Mouse (Mus musculus) retina, adult 2 months (tissue): ENCODE data around the gene Grwd1.

Experiments used
- DNase-seq: peaks from one replicate; pipeline ENCODE4 v3.0.0-alpha.2; 2012; ENCODE audit warnings: low read depth, low spot score

Gene Grwd1

GRCm38 (mm10) chr7:45842950-45843744 is 12.4 kb upstream of the Grwd1 start:
- no peak for DNase-seq

- DNase-seq, result no peak
These were observed 3.2 kb upstream of the Grwd1 start for GRCm38 (mm10) chr7:45833924-45834323.

- DNase-seq, result no peak
These were observed 2.5 kb upstream of the Grwd1 start for GRCm38 (mm10) chr7:45833148-45833790.

GRCm38 (mm10) chr7:45832428-45832827 is 1.7 kb upstream of the Grwd1 start:
- DNase-seq, result no peak

- no peak for DNase-seq
These were observed 383 bp upstream of the Grwd1 start for GRCm38 (mm10) chr7:45831128-45831525.

- no peak for DNase-seq
These were observed 4.1 kb downstream of the Grwd1 start for GRCm38 (mm10) chr7:45826631-45827030.

GRCm38 (mm10) chr7:45824598-45824997 is 6.1 kb downstream of the Grwd1 start, which contains the start of gene Kcnj14:
TSS of gene Kcnj14 (minus strand) at chr7:45824782.
- peak; percentile 74 for DNase-seq

- no peak for DNase-seq
These were observed 9.8 kb downstream of the Grwd1 start for GRCm38 (mm10) chr7:45820913-45821312.

- no peak for DNase-seq
These were observed 10.9 kb downstream of the Grwd1 start for GRCm38 (mm10) chr7:45819843-45820242.

GRCm38 (mm10) chr7:45815984-45816351 is 14.8 kb downstream of the Grwd1 start:
- no peak for DNase-seq

GRCm38 (mm10) chr7:45815323-45815983 is 15.3 kb downstream of the Grwd1 start:
- DNase-seq, result peak; percentile 92

- DNase-seq, result no peak
These were observed 15.9 kb downstream of the Grwd1 start for GRCm38 (mm10) chr7:45814841-45815240.

- peak; percentile 100 for DNase-seq
These were observed 16.7 kb downstream of the Grwd1 start, which contains the start of gene Cyth2 for GRCm38 (mm10) chr7:45813787-45814779. TSS of gene Cyth2 (minus strand) at chr7:45814581.

- DNase-seq, result no peak
These were observed 17.8 kb downstream of the Grwd1 start for GRCm38 (mm10) chr7:45812921-45813320.

- no peak for DNase-seq
These were observed 21.3 kb downstream of the Grwd1 start for GRCm38 (mm10) chr7:45809276-45810075.

- no peak for DNase-seq
These were observed 22.3 kb downstream of the Grwd1 start for GRCm38 (mm10) chr7:45808471-45808870.

- no peak for DNase-seq
These were observed 24.8 kb downstream of the Grwd1 start for GRCm38 (mm10) chr7:45805941-45806340.

GRCm38 (mm10) chr7:45802551-45802950 is 28.2 kb downstream of the Grwd1 start:
- no peak for DNase-seq

GRCm38 (mm10) chr7:45801348-45801747 is 29.4 kb downstream of the Grwd1 start:
- peak; percentile 83 for DNase-seq

GRCm38 (mm10) chr7:45800546-45801204 is 30.1 kb downstream of the Grwd1 start:
- no peak for DNase-seq
